In the genomic region with DNA sequence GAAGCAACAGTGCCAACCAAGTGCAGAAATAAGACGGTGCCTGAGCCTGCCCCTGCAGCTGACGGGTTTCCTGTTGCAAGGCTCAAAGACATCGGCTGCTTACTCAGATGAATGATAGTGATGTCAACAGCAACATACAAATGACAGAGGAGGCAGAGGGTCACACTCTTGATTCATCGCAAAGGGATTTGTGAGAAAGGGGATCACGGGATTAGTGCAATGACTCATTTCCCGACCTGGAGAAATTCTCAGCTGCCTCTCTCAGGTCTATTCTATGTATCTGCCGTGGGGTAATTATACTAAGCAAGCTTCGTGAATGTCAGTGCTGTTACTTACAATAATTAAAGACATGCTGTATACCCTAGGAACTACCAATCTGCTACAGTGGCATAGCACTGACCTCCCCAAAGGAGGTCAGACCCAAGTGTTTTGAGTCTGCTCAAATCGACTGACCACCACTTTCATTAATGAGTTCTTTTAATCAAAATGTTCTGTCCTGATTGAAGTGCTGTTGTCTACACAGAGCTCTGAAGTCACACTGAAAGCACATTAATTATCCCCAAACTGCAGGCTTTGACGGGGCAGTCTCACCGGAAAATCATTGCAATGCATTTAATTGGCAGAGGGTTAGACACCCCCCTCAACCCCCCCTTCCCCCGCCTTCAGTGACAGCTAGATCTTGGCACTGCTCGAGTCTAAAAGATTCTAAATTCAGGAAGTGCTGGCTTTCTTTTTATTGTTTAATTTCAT, we compare ENCODE assay signal across 8 mouse cellular contexts.
DNase-seq lines count a peak whose midpoint lies in the region; ATAC-seq and TF ChIP-seq lines count a peak whose summit lies in the region.

No protein-coding gene starts in this region.

- H3K27me3 ChIP-seq in embryonic facial prominence, embryonic 13.5 days, result no peaks in the 10 kb centered on the region
- no peaks in the 10 kb centered on the region for H3K27me3 ChIP-seq in lung, postnatal 0 days (replicated peaks; ENCODE audit: insufficient read depth, low read length)

- ATAC-seq in frontal cortex, adult (ENCODE audit: low TSS enrichment), result peak; percentile 69
- no peak for ATAC-seq in embryonic facial prominence, embryonic 13.5 days (ENCODE audit: insufficient number of reproducible peaks, insufficient read depth, low FRiP score, low TSS enrichment, low read depth)
- peak; percentile 87 for ATAC-seq in lung, postnatal 0 days

- DNase-seq in frontal cortex, postnatal 25 days (ENCODE audit: low spot score in 2 of 2), result no peak
- peak; percentile 30 for DNase-seq in 416B (ENCODE audit: low read depth)
- DNase-seq in lung, postnatal 0 days (ENCODE audit: low spot score), result peak; percentile 76
- no peak for DNase-seq in ovary, postnatal 10 days (ENCODE audit: low spot score)
- DNase-seq in gastrocnemius, adult 8-10 months (ENCODE audit: low spot score in 2 of 2), result no peak
- DNase-seq in cerebellum, adult 11-12 months, result no peak

- TF ChIP-seq EP300 in lung, postnatal 0 days (IDR thresholded peaks at IDR 0.05), result peak; percentile 87

- peaks cover 13% of the 10 kb centered on the region for H3K4me1 ChIP-seq in embryonic facial prominence, embryonic 13.5 days
- no peaks in the 10 kb centered on the region for H3K4me1 ChIP-seq in lung, postnatal 0 days (ENCODE audit: insufficient read depth, low read depth, low read length)

- no peak overlapping the region for H3K9ac ChIP-seq in embryonic facial prominence, embryonic 13.5 days
- H3K9ac ChIP-seq in lung, postnatal 0 days (replicated peaks; ENCODE audit: low read depth), result no peak overlapping the region

- 22% methylated on average over 13 of the region's 13 CpGs for WGBS in embryonic facial prominence, embryonic 13.5 days
- 26% methylated on average over 13 of the region's 13 CpGs for WGBS in lung, postnatal 0 days

- peak overlapping the region; percentile 31 for H3K4me2 ChIP-seq in embryonic facial prominence, embryonic 13.5 days
- H3K4me2 ChIP-seq in lung, postnatal 0 days (replicated peaks; ENCODE audit: low read depth, low read length), result peak overlapping the region; percentile 9; the same call in 1 of the 2 replicates

- no peaks in the 10 kb centered on the region for H3K9me3 ChIP-seq in embryonic facial prominence, embryonic 13.5 days
- H3K9me3 ChIP-seq in lung, postnatal 0 days (ENCODE audit: low read length), result no peaks in the 10 kb centered on the region

- H3K36me3 ChIP-seq in embryonic facial prominence, embryonic 13.5 days, result no peaks in the 10 kb centered on the region
- H3K36me3 ChIP-seq in lung, postnatal 0 days (ENCODE audit: insufficient read depth, low read length), result no peaks in the 10 kb centered on the region

- no peak overlapping the region for H3K27ac ChIP-seq in embryonic facial prominence, embryonic 13.5 days
- H3K27ac ChIP-seq in lung, postnatal 0 days (ENCODE audit: low read length), result 0 out of 2 replicates have a peak overlapping the region, but pooled peaks have one; percentile 29

- TF ChIP-seq CTCF in lung, postnatal 0 days (IDR thresholded peaks at IDR 0.05), result no peak

- no peak overlapping the region for H3K4me3 ChIP-seq in embryonic facial prominence, embryonic 13.5 days
- no peak overlapping the region for H3K4me3 ChIP-seq in lung, postnatal 0 days (ENCODE audit: low read depth, low read length)

Comparison
In these comparisons a context has a peak if more than half of its experiments do, and no peak if none do; other contexts are left out.
1. DNase-seq: peak in 416B (single experiment) and lung, postnatal 0 days (single experiment); none in frontal cortex, postnatal 25 days (0 of 2), ovary, postnatal 10 days (single experiment), gastrocnemius, adult 8-10 months (0 of 2) and cerebellum, adult 11-12 months (single experiment).